Mouse (Mus musculus): ENCODE results near the gene Hadh. TPM values are rescaled to one million over a fixed set of nuclear protein-coding genes. Genes with fewer than 3 reads are reported as not detected.

Hadh gene
- total and polyA plus RNA-seq, 3 experiments: 42.3 to 73.4 (median 46.9) TPM

- Histone ChIP-seq H3K27me3 (replicated peaks) (no peaks in the 10 kb centered on the region), H3K9me3 (replicated peaks; ENCODE audit: low read length) (no peaks in the 10 kb centered on the region), H3K4me3 (replicated peaks in 1 of 3; ENCODE audit: low read depth in 2 of 3, low read length in 2 of 3, poor library complexity in 1 of 3) (peak overlapping the region in 2 of 3 experiments; percentile 13 to 34), H3K9ac (ENCODE audit: insufficient read depth, low read depth) (no peak overlapping the region), H3K27ac (ENCODE audit: insufficient read depth, low read depth) (peak overlapping the region; percentile 90), H3K79me2 (replicated peaks; ENCODE audit: control insufficient read depth, extremely low read depth, insufficient read depth, poor library complexity, severe bottlenecking) (no peaks in the 10 kb centered on the region), H3K36me3 (replicated peaks in 1 of 2; ENCODE audit: control insufficient read depth in 1 of 2, insufficient read depth in 1 of 2, low read length in 1 of 2) (no peaks in the 10 kb centered on the region), H3K4me2 (ENCODE audit: insufficient read depth, low read depth, poor library complexity, severe bottlenecking) (peak overlapping the region; percentile 2; the same call in 1 of the 2 replicates), H3K4me1 (ENCODE audit: control insufficient read depth in 1 of 2, insufficient read depth in 2 of 2) (peaks cover 24 to 55% of the 10 kb centered on the region in 2 experiments)
- DNase-seq (ENCODE audit: extremely low read depth): peak; percentile 65
- dilution Hi-C loops (cut with MboI; ENCODE audit: extremely low pct_ligation_motif_present, extremely low pct_unique_long_range_greater_than_20kb, low sequenced_read_pairs): no loop called here
- TF ChIP-seq RCOR1 (conservative IDR thresholded peaks at IDR 0.05; ENCODE audit: low read depth, low read length) (no peak), NRF1 (IDR thresholded peaks at IDR 0.05; ENCODE audit: low read depth, low read length) (no peak), USF1 (IDR thresholded peaks at IDR 0.05; ENCODE audit: low read depth, low read length) (no peak), ZKSCAN1 (IDR thresholded peaks at IDR 0.05; ENCODE audit: borderline replicate concordance, low read depth, low read length) (no peak), CHD1 (IDR thresholded peaks at IDR 0.05; ENCODE audit: low read depth, low read length) (no peak), RAD21 (IDR thresholded peaks at IDR 0.05; ENCODE audit: low read depth, low read length) (no peak), E2F4 (IDR thresholded peaks at IDR 0.05; ENCODE audit: insufficient replicate concordance, low read depth, low read length) (no peak), TCF12 (IDR thresholded peaks at IDR 0.05; ENCODE audit: low read depth, low read length) (peak; percentile 52; the same call in 1 of the 2 replicates), CTCF (conservative IDR thresholded peaks at IDR 0.05 in 1 of 2, IDR thresholded peaks at IDR 0.05 in 1 of 2; ENCODE audit: low read depth in 2 of 2, low read length in 2 of 2) (no peak), JUN (IDR thresholded peaks at IDR 0.05; ENCODE audit: insufficient read depth, low read depth, low read length) (no peak), CHD2 (IDR thresholded peaks at IDR 0.05; ENCODE audit: low read length) (no peak; the same call in 1 of the 2 replicates), POLR2AphosphoS2 (IDR thresholded peaks at IDR 0.05; ENCODE audit: low read depth, low read length) (no peak), MEF2A (IDR thresholded peaks at IDR 0.05; ENCODE audit: borderline replicate concordance, low read depth, low read length) (peak; percentile 5; the same call in 1 of the 2 replicates), ZMIZ1 (IDR thresholded peaks at IDR 0.05; ENCODE audit: low read depth, low read length) (no peak), SIN3A (IDR thresholded peaks at IDR 0.05; ENCODE audit: low read length) (no peak), BHLHE40 (IDR thresholded peaks at IDR 0.05; ENCODE audit: low read depth, low read length) (peak; percentile 40), EP300 (IDR thresholded peaks at IDR 0.05; ENCODE audit: low read length) (peak; percentile 62), USF2 (conservative IDR thresholded peaks at IDR 0.05; ENCODE audit: low read depth, low read length) (no peak), ETS1 (conservative IDR thresholded peaks at IDR 0.05; ENCODE audit: low read depth, low read length) (peak; percentile 70), IRF4 (IDR thresholded peaks at IDR 0.05; ENCODE audit: low read depth, low read length) (peak; percentile 17; the same call in 1 of the 2 replicates), PAX5 (IDR thresholded peaks at IDR 0.05; ENCODE audit: low read length) (no peak), ZC3H11A (IDR thresholded peaks at IDR 0.05; ENCODE audit: low read depth, low read length) (no peak), HCFC1 (IDR thresholded peaks at IDR 0.05; ENCODE audit: low read depth, low read length) (no peak), SMC3 (IDR thresholded peaks at IDR 0.05; ENCODE audit: low read depth, low read length) (no peak)
- in situ Hi-C loops (cut with MboI; ENCODE audit: low pct_ligation_motif_present, low pct_unique_long_range_greater_than_20kb, low sequenced_read_pairs): no loop called here
These were observed 23.8 kb upstream of the Hadh start for GRCm38 (mm10) chr3:131295513-131296200.

Data from CH12.LX (cell line).